Mouse (Mus musculus) heart, embryonic 12.5 days (tissue): Measurements from ENCODE around the gene Rabep1. TPM values are rescaled to one million over a fixed set of nuclear protein-coding genes. Genes with fewer than 3 reads are reported as not detected.
"Not testable (repeated sequence)": the region's sequence is repeated elsewhere in the genome, so short reads cannot be mapped to it uniquely, and the experiment has no call there.

Source experiments
- ATAC-seq: fragments of 200-750 bp; cut with Nextera tagmentation; 2 replicates; pipeline ENCODE4 v1.8.0; 2017; ENCODE audit warnings: moderate TSS enrichment, moderate library complexity; ENCODE audit not compliant: insufficient number of reproducible peaks, low FRiP score
- H3K27ac ChIP-seq: fragments of 300-500 bp; sonication (generic); 2 replicates; pipeline ENCODE4 v1.5.1; 2016; ENCODE audit warnings: mild to moderate bottlenecking, moderate library complexity; ENCODE audit not compliant: poor library complexity, severe bottlenecking
- H3K27me3 ChIP-seq: fragments of 300-500 bp; sonication (generic); replicated peaks from 2 replicates; pipeline ENCODE4 v1.6.1; 2016; ENCODE audit warnings: mild to moderate bottlenecking, moderate library complexity
- H3K36me3 ChIP-seq: fragments of 300-500 bp; sonication (generic); 2 replicates; pipeline ENCODE4 v1.6.1; 2016; ENCODE audit warnings: mild to moderate bottlenecking, moderate library complexity
- H3K4me1 ChIP-seq: fragments of 300-500 bp; sonication (generic); replicated peaks from 2 replicates; pipeline ENCODE4 v1.6.1; 2016; ENCODE audit warnings: mild to moderate bottlenecking
- H3K4me2 ChIP-seq: fragments of 300-500 bp; sonication (generic); 2 replicates; pipeline ENCODE4 v1.6.1; 2016; ENCODE audit warnings: mild to moderate bottlenecking, moderate library complexity
- H3K4me3 ChIP-seq: fragments of 300-500 bp; sonication (generic); 2 replicates; pipeline ENCODE4 v1.5.1; 2016; ENCODE audit warnings: mild to moderate bottlenecking
- H3K9ac ChIP-seq: fragments of 300-500 bp; sonication (generic); 2 replicates; pipeline ENCODE4 v1.6.1; 2016; ENCODE audit warnings: mild to moderate bottlenecking, moderate library complexity
- H3K9me3 ChIP-seq: fragments of 300-500 bp; sonication (generic); replicated peaks from 2 replicates; pipeline ENCODE4 v1.6.1; 2016; ENCODE audit warnings: mild to moderate bottlenecking, moderate library complexity
- WGBS: fragments of 180-500 bp; shearing (Covaris S2); methylation state at CpG from one replicate; pipeline ENCODE4 v1.1.7; 2016; 5-methylcytosine and 5-hydroxymethylcytosine counted together
- polyA plus RNA-seq: library from polyadenylated mRNA; unstranded; fragments of >200 nt; fragmentation: Nextera tagmentation; extraction: Ambion mirVana; gene quantifications from 2 replicates; pipeline ENCODE4 v1.2.1, GENCODE M21; 2016

Rabep1 gene
- polyA plus RNA-seq, 1 experiment from 2014 or later = 35.1 TPM

GRCm38 (mm10) chr11:70833408-70833807, 11.2 kb upstream of the Rabep1 start:
- no peaks in the 10 kb centered on the region for H3K27me3 ChIP-seq
- H3K9ac ChIP-seq = no peak overlapping the region
- no peak overlapping the region for H3K4me3 ChIP-seq
- H3K9me3 ChIP-seq = 0 out of 2 replicates have a peak, but pooled peaks cover 3% of the 10 kb centered on the region
- no peaks in the 10 kb centered on the region for H3K36me3 ChIP-seq
- H3K4me2 ChIP-seq = no peak overlapping the region
- no peaks in the 10 kb centered on the region for H3K4me1 ChIP-seq
- H3K27ac ChIP-seq = no peak overlapping the region
- no peak for ATAC-seq

GRCm38 (mm10) chr11:70833831-70834230, 10.7 kb upstream of the Rabep1 start:
- WGBS = 75% methylated on average over 3 of the region's 3 CpGs
- no peak overlapping the region for H3K9ac ChIP-seq
- H3K9me3 ChIP-seq = 0 out of 2 replicates have a peak, but pooled peaks cover 3% of the 10 kb centered on the region
- ATAC-seq = no peak
- no peaks in the 10 kb centered on the region for H3K27me3 ChIP-seq
- H3K27ac ChIP-seq = no peak overlapping the region
- no peak overlapping the region for H3K4me3 ChIP-seq
- H3K4me1 ChIP-seq = no peaks in the 10 kb centered on the region
- H3K36me3 ChIP-seq = no peaks in the 10 kb centered on the region
- H3K4me2 ChIP-seq = no peak overlapping the region

DNA sequence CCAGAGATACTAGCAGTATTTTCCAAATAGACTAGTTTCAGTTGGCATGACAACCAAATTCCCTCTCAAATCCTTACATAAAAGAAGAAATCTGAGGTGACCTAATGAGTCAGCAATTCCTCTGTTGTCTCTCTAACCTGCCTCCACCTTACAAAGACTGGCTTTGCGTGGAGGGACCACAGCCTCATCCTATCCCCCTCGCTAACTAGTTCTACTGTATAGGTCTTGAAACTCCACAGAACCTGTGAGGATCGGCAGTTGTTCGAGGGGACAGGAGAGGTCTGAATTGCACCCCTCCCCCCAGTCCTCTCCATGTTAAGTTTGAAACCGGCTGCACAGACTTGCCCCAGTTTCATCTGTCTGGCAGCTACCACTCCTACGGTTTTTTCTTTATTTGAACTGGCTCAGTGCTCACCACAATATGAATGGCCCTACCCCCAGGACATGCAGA, 9.2 kb upstream of the Rabep1 start:
- WGBS = 62% methylated on average over 6 of the region's 6 CpGs
- no peak overlapping the region for H3K27ac ChIP-seq

DNA sequence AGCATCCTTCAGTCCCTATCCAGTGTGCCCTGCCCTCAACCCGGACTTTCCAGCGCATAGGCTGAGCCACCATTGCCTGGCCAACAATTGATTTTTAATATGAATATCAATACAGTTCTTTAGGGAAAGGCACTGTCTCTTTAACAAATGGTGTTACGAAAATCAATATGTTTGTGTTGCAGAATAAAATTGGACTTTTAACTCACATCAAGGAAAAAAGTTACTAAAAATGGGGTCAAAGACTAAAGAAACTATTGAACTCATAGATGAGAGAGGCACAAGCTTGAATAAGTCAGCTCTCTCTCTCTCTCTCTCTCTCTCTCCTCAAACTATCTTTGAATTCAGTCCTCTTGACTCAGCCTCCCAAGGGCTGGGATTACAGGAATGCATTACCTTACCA, 7.5 kb upstream of the Rabep1 start:
- no peaks in the 10 kb centered on the region for H3K27me3 ChIP-seq
- H3K27ac ChIP-seq = no peak overlapping the region
- ATAC-seq = no peak
- H3K4me2 ChIP-seq = no peak overlapping the region
- no peak overlapping the region for H3K4me3 ChIP-seq
- H3K9ac ChIP-seq = no peak overlapping the region
- H3K4me1 ChIP-seq = no peaks in the 10 kb centered on the region
- H3K9me3 ChIP-seq = 0 out of 2 replicates have a peak, but pooled peaks cover 3% of the 10 kb centered on the region
- H3K36me3 ChIP-seq = no peaks in the 10 kb centered on the region
- WGBS = 82% methylated on average over 3 of the region's 3 CpGs

More for the DNA sequence above, 9.2 kb upstream of the Rabep1 start:
- Histone ChIP-seq H3K36me3 (no peaks in the 10 kb centered on the region), H3K9ac (no peak overlapping the region), H3K4me2 (no peak overlapping the region), H3K9me3 (0 out of 2 replicates have a peak, but pooled peaks cover 3% of the 10 kb centered on the region), H3K27me3 (no peaks in the 10 kb centered on the region), H3K4me3 (no peak overlapping the region), H3K4me1 (no peaks in the 10 kb centered on the region)
- no peak for ATAC-seq

- ATAC-seq = no peak
Observed at GRCm38 (mm10) chr11:70838610-70839009, 6.0 kb upstream of the Rabep1 start.

GRCm38 (mm10) chr11:70842983-70843382, 1.6 kb upstream of the Rabep1 start:
- ATAC-seq = no peak
- 69% methylated on average over 4 of the region's 4 CpGs for WGBS

More at GRCm38 (mm10) chr11:70838610-70839009, 6.0 kb upstream of the Rabep1 start:
- H3K4me3 ChIP-seq = no peak overlapping the region
- H3K9me3 ChIP-seq = 0 out of 2 replicates have a peak, but pooled peaks cover 3% of the 10 kb centered on the region
- no peaks in the 10 kb centered on the region for H3K27me3 ChIP-seq
- no peaks in the 10 kb centered on the region for H3K4me1 ChIP-seq
- no peaks in the 10 kb centered on the region for H3K36me3 ChIP-seq
- no peak overlapping the region for H3K27ac ChIP-seq
- WGBS = 43% methylated on average over 2 of the region's 2 CpGs
- H3K9ac ChIP-seq = no peak overlapping the region
- H3K4me2 ChIP-seq = no peak overlapping the region

GRCm38 (mm10) chr11:70843701-70844551, 652 bp upstream of the Rabep1 start:
- Histone ChIP-seq H3K9me3 (no peaks in the 10 kb centered on the region), H3K27ac (peak overlapping the region; percentile 77), H3K36me3 (no peaks in the 10 kb centered on the region), H3K9ac (peak overlapping the region; percentile 96), H3K27me3 (no peaks in the 10 kb centered on the region), H3K4me3 (peak overlapping the region; percentile 89), H3K4me1 (peaks cover 19% of the 10 kb centered on the region), H3K4me2 (peak overlapping the region; percentile 79)
- no peak for ATAC-seq
- 18% methylated on average over 12 of the region's 12 CpGs for WGBS

More at GRCm38 (mm10) chr11:70842983-70843382, 1.6 kb upstream of the Rabep1 start:
- Histone ChIP-seq H3K27ac (no peak overlapping the region), H3K36me3 (no peaks in the 10 kb centered on the region), H3K9me3 (no peaks in the 10 kb centered on the region), H3K4me1 (peaks cover 19% of the 10 kb centered on the region), H3K4me3 (no peak overlapping the region), H3K27me3 (no peaks in the 10 kb centered on the region), H3K9ac (no peak overlapping the region), H3K4me2 (no peak overlapping the region)

DNA sequence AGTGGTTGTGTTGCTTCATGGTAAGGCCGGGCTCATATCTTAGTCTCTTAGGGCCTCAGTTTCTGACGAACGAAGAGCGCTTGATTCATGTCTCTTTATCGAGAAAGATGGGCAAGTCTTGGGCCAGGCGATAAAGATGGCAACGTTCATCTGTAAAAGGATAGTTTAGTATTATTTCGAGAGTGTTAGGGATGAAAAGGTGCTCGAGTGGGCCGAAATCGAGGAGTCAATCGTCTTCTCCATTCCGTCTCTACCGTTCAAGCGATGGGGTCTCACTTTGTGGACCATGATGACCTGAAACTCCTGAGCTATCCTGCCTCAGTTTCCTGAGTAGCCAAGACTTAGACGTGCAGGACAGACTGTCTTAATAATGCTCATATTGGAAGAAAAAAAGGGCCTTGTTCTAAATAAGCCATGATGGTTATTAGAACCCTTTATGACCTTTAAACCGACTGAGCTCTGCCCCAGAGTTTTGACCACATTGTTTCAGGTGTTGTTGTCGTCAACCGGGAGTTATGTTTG, 940 bp downstream of the Rabep1 start:
- peak overlapping the region; percentile 77 for H3K27ac ChIP-seq
- H3K4me3 ChIP-seq = peak overlapping the region; percentile 89
- H3K4me2 ChIP-seq = peak overlapping the region; percentile 79
- H3K9ac ChIP-seq = peak overlapping the region; percentile 96
- H3K9me3 ChIP-seq = no peaks in the 10 kb centered on the region
- whole genome bisulfite sequencing = 3% methylated on average over 19 of the region's 19 CpGs
- no peak for ATAC-seq
- no peaks in the 10 kb centered on the region for H3K36me3 ChIP-seq
- peaks cover 19% of the 10 kb centered on the region for H3K4me1 ChIP-seq
- no peaks in the 10 kb centered on the region for H3K27me3 ChIP-seq

DNA sequence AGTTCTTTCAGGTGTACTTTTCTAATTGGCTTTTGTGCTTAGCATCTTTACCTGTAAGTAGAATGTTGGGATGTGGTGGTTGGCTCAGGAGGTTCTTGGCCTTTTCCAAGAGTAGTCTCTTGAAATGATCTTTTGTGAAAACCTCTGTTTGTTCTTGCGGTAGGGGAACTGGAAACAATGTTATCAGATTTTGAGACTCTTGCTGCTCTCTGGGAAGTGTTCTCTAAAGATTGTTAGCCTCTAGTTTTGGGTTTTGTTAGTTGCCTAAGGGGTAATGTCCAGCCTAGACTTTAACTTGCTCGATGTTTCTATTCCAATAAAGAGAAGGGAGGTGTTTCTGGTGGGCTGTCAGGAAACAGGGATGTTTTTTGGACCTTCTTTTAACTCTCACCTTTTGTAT, 1.5 kb downstream of the Rabep1 start:
- no peak for ATAC-seq
- no peak overlapping the region for H3K9ac ChIP-seq
- H3K27me3 ChIP-seq = no peaks in the 10 kb centered on the region
- 49% methylated on average over 2 of the region's 2 CpGs for WGBS
- peak overlapping the region; percentile 89 for H3K4me3 ChIP-seq
- no peak overlapping the region for H3K27ac ChIP-seq
- H3K36me3 ChIP-seq = no peaks in the 10 kb centered on the region
- H3K9me3 ChIP-seq = no peaks in the 10 kb centered on the region
- peaks cover 19% of the 10 kb centered on the region for H3K4me1 ChIP-seq
- peak overlapping the region; percentile 79 for H3K4me2 ChIP-seq

GRCm38 (mm10) chr11:70860371-70860770, 15.8 kb downstream of the Rabep1 start:
- ATAC-seq = no peak
- 93% methylated on average over 1 of the region's 1 CpGs for WGBS

GRCm38 (mm10) chr11:70863204-70863603, 18.6 kb downstream of the Rabep1 start:
- not testable (repeated sequence) for H3K4me1 ChIP-seq, H3K27me3 ChIP-seq, H3K9me3 ChIP-seq, H3K4me2 ChIP-seq, H3K4me3 ChIP-seq, ATAC-seq, H3K27ac ChIP-seq, H3K9ac ChIP-seq, H3K36me3 ChIP-seq
- WGBS = 69% methylated on average over 2 of the region's 2 CpGs

More at GRCm38 (mm10) chr11:70860371-70860770, 15.8 kb downstream of the Rabep1 start:
- no peak overlapping the region for H3K4me2 ChIP-seq
- no peaks in the 10 kb centered on the region for H3K27me3 ChIP-seq
- H3K9me3 ChIP-seq = no peaks in the 10 kb centered on the region
- H3K36me3 ChIP-seq = no peaks in the 10 kb centered on the region
- no peak overlapping the region for H3K27ac ChIP-seq
- H3K4me1 ChIP-seq = peaks cover 5% of the 10 kb centered on the region
- H3K4me3 ChIP-seq = no peak overlapping the region
- no peak overlapping the region for H3K9ac ChIP-seq
